7 mouse cellular contexts compared by ENCODE assay signal in genomic region chr6:4417247-4417709, GRCm38 (mm10).
DNase-seq lines count a peak whose midpoint lies in the region; ATAC-seq and TF ChIP-seq lines count a peak whose summit lies in the region.

No protein-coding gene starts in this region.

- peak overlapping the region; percentile 43 for H3K4me2 ChIP-seq in forebrain, postnatal 0 days (ENCODE audit: low read depth)
- H3K4me2 ChIP-seq in intestine, embryonic 14.5 days (ENCODE audit: low read length): peak overlapping the region; percentile 40
- H3K4me2 ChIP-seq in midbrain, embryonic 12.5 days (replicated peaks): no peak overlapping the region

- peak; percentile 97 for ATAC-seq in forebrain, postnatal 0 days
- peak; percentile 72 for ATAC-seq in intestine, embryonic 14.5 days (replicated peaks; ENCODE audit: low FRiP score, low TSS enrichment, low read depth)
- ATAC-seq in midbrain, embryonic 12.5 days (ENCODE audit: low FRiP score, low read depth): peak; percentile 60; the same call in 1 of the 2 replicates

- peak; percentile 97 for DNase-seq in 3T3-L1 (ENCODE audit: low read depth, low spot score)
- peak; percentile 91 for DNase-seq in NIH3T3 (ENCODE audit: low read depth)
- peak; percentile 77 for DNase-seq in forebrain, postnatal 0 days
- DNase-seq in intestine, embryonic 14.5 days (ENCODE audit: low spot score): peak; percentile 61
- DNase-seq in right cerebral cortex, postnatal 4 days: no peak
- no peak for DNase-seq in liver

- peak; percentile 73 for TF ChIP-seq CTCF in forebrain, postnatal 0 days (IDR thresholded peaks at IDR 0.05; ENCODE audit: low read depth)

- no peaks in the 10 kb centered on the region for H3K4me1 ChIP-seq in forebrain, postnatal 0 days (ENCODE audit: insufficient read depth)
- H3K4me1 ChIP-seq in intestine, embryonic 14.5 days (replicated peaks; ENCODE audit: control insufficient read depth, insufficient read depth, low read length): 0 out of 2 replicates have a peak, but pooled peaks cover 6% of the 10 kb centered on the region
- peaks cover 8% of the 10 kb centered on the region; the same call in 1 of the 2 replicates for H3K4me1 ChIP-seq in midbrain, embryonic 12.5 days

- no peak overlapping the region; the same call in 1 of the 2 replicates for H3K4me3 ChIP-seq in forebrain, postnatal 0 days (ENCODE audit: low read depth, low read length)
- no peak overlapping the region for H3K4me3 ChIP-seq in intestine, embryonic 14.5 days (ENCODE audit: low read depth, low read length)
- H3K4me3 ChIP-seq in midbrain, embryonic 12.5 days: no peak overlapping the region

- no peaks in the 10 kb centered on the region for H3K9me3 ChIP-seq in forebrain, postnatal 0 days (ENCODE audit: low read length)
- H3K9me3 ChIP-seq in intestine, embryonic 14.5 days (ENCODE audit: control insufficient read depth, low read length): no peaks in the 10 kb centered on the region
- H3K9me3 ChIP-seq in midbrain, embryonic 12.5 days: no peaks in the 10 kb centered on the region

- 0 out of 2 replicates have a peak overlapping the region, but pooled peaks have one; percentile 40 for H3K27ac ChIP-seq in forebrain, postnatal 0 days (ENCODE audit: low read depth, low read length)
- H3K27ac ChIP-seq in intestine, embryonic 14.5 days (ENCODE audit: low read depth): peak overlapping the region; percentile 51; the same call in 1 of the 2 replicates
- H3K27ac ChIP-seq in midbrain, embryonic 12.5 days (replicated peaks): 0 out of 2 replicates have a peak overlapping the region, but pooled peaks have one; percentile 5

- H3K27me3 ChIP-seq in forebrain, postnatal 0 days (ENCODE audit: insufficient read depth, low read length): no peaks in the 10 kb centered on the region
- no peaks in the 10 kb centered on the region for H3K27me3 ChIP-seq in intestine, embryonic 14.5 days (replicated peaks; ENCODE audit: control insufficient read depth, insufficient read depth, low read length)
- no peaks in the 10 kb centered on the region for H3K27me3 ChIP-seq in midbrain, embryonic 12.5 days

- H3K9ac ChIP-seq in forebrain, postnatal 0 days: peak overlapping the region; percentile 28; the same call in 1 of the 2 replicates
- H3K9ac ChIP-seq in intestine, embryonic 14.5 days (ENCODE audit: low read length): no peak overlapping the region
- H3K9ac ChIP-seq in midbrain, embryonic 12.5 days (replicated peaks): no peak overlapping the region

- no peaks in the 10 kb centered on the region for H3K36me3 ChIP-seq in forebrain, postnatal 0 days (ENCODE audit: insufficient read depth)
- no peaks in the 10 kb centered on the region for H3K36me3 ChIP-seq in intestine, embryonic 14.5 days (ENCODE audit: control insufficient read depth, insufficient read depth, low read length)
- H3K36me3 ChIP-seq in midbrain, embryonic 12.5 days: no peaks in the 10 kb centered on the region

- 22% methylated on average over 6 of the region's 6 CpGs for WGBS in forebrain, postnatal 0 days
- WGBS in intestine, embryonic 14.5 days: 25% methylated on average over 6 of the region's 6 CpGs
- WGBS in midbrain, embryonic 12.5 days: 42% methylated on average over 6 of the region's 6 CpGs

Comparison
In these comparisons a context has a peak if more than half of its experiments do, and no peak if none do; other contexts are left out.
1. DNase-seq: peak in 3T3-L1 (single experiment), NIH3T3 (single experiment), forebrain, postnatal 0 days (single experiment) and intestine, embryonic 14.5 days (single experiment); none in right cerebral cortex, postnatal 4 days (single experiment) and liver (single experiment).
2. Peak in every context shown above with its lines, with median percentiles within 50 percentile points of each other: ATAC-seq and H3K27ac ChIP-seq.